Mouse (Mus musculus) cerebellum, adult 18-20 months (tissue): ENCODE results near the gene Arhgap44.

Experiments used
- DNase-seq, 2 experiments: peaks; one replicate each; pipeline ENCODE4 v3.0.0; 2021

Arhgap44 gene

GRCm38 (mm10) chr11:65162767-65163120 is at the start of gene Arhgap44:
Gene Arhgap44 (minus strand): TSS chr11:65162961.
- DNase-seq = peak; percentile 86 to 88

GRCm38 (mm10) chr11:65211701-65212100 is 48.9 kb upstream of the Arhgap44 start:
- no peak for DNase-seq

- no peak for DNase-seq
Observed at GRCm38 (mm10) chr11:65209441-65209840, 46.7 kb upstream of the Arhgap44 start.

- DNase-seq = no peak
Observed at GRCm38 (mm10) chr11:65205306-65205705, 42.5 kb upstream of the Arhgap44 start.

GRCm38 (mm10) chr11:65204651-65205050 is 41.9 kb upstream of the Arhgap44 start:
- DNase-seq = no peak

- DNase-seq = no peak
Observed at GRCm38 (mm10) chr11:65203020-65203419, 40.3 kb upstream of the Arhgap44 start.

GRCm38 (mm10) chr11:65202236-65202635 is 39.5 kb upstream of the Arhgap44 start:
- no peak for DNase-seq

GRCm38 (mm10) chr11:65198026-65198425 is 35.3 kb upstream of the Arhgap44 start:
- DNase-seq = no peak

- DNase-seq = peak; percentile 76 to 86
Observed at GRCm38 (mm10) chr11:65197280-65197679, 34.5 kb upstream of the Arhgap44 start.

- no peak for DNase-seq
Observed at GRCm38 (mm10) chr11:65186974-65187373, 24.2 kb upstream of the Arhgap44 start.

GRCm38 (mm10) chr11:65185114-65185513 is 22.4 kb upstream of the Arhgap44 start:
- DNase-seq = no peak

GRCm38 (mm10) chr11:65170121-65170750 is 7.5 kb upstream of the Arhgap44 start:
- DNase-seq = no peak

- peak; percentile 74 to 77 for DNase-seq
Observed at GRCm38 (mm10) chr11:65161881-65162766, 637 bp downstream of the Arhgap44 start.

GRCm38 (mm10) chr11:65160991-65161880 is 1.5 kb downstream of the Arhgap44 start:
- DNase-seq = no peak

GRCm38 (mm10) chr11:65159791-65160190 is 3.0 kb downstream of the Arhgap44 start, which contains the start of gene 1700086D15Rik:
Gene 1700086D15Rik (minus strand): TSS chr11:65159891.
- no peak for DNase-seq

GRCm38 (mm10) chr11:65158658-65158990 is 4.1 kb downstream of the Arhgap44 start:
- DNase-seq = no peak

GRCm38 (mm10) chr11:65157966-65158657 is 4.6 kb downstream of the Arhgap44 start:
- DNase-seq = peak in 1 of 2 experiments; percentile 34

GRCm38 (mm10) chr11:65153006-65153405 is 9.8 kb downstream of the Arhgap44 start:
- peak; percentile 51 to 65 for DNase-seq

GRCm38 (mm10) chr11:65148441-65148840 is 14.3 kb downstream of the Arhgap44 start:
- DNase-seq = no peak

- DNase-seq = no peak
Observed at GRCm38 (mm10) chr11:65142838-65143417, 19.8 kb downstream of the Arhgap44 start.

GRCm38 (mm10) chr11:65139030-65139429 is 23.7 kb downstream of the Arhgap44 start:
- DNase-seq = no peak

GRCm38 (mm10) chr11:65137145-65137652 is 25.6 kb downstream of the Arhgap44 start:
- DNase-seq = no peak
